Mouse (Mus musculus): Measurements from ENCODE around the gene Tex35. TPM values are rescaled to one million over a fixed set of nuclear protein-coding genes. Genes with fewer than 3 reads are reported as not detected.

Gene Tex35
- polyA plus RNA-seq, 1 experiment from 2014 or later, result not detected

- Histone ChIP-seq H3K4me1 (ENCODE audit: insufficient read depth) (no peaks in the 10 kb centered on the region; the same call in 1 of the 2 replicates), H3K4me2 (ENCODE audit: low read depth, low read length) (no peak overlapping the region), H3K27ac (ENCODE audit: low read depth) (no peak overlapping the region), H3K36me3 (replicated peaks; ENCODE audit: insufficient read depth, low read length) (no peaks in the 10 kb centered on the region), H3K27me3 (ENCODE audit: insufficient read depth, low read length) (no peaks in the 10 kb centered on the region), H3K4me3 (ENCODE audit: low read depth, low read length) (no peak overlapping the region), H3K9ac (replicated peaks) (no peak overlapping the region), H3K9me3 (ENCODE audit: low read length) (no peaks in the 10 kb centered on the region)
- ATAC-seq, result no peak
- DNase-seq, result peak; percentile 71
- whole genome bisulfite sequencing (ENCODE audit: insufficient replicate concordance), result 54% methylated on average over 11 of the region's 11 CpGs
- TF ChIP-seq CTCF (IDR thresholded peaks at IDR 0.05; ENCODE audit: low read depth) (peak; percentile 79), EP300 (IDR thresholded peaks at IDR 0.05; ENCODE audit: low read depth) (no peak)
These were observed 29.0 kb downstream of the Tex35 start for GRCm38 (mm10) chr1:157079384-157080025.

- H3K4me3 ChIP-seq (ENCODE audit: low read depth, low read length), result no peak overlapping the region
- 52% methylated on average over 43 of the region's 43 CpGs for WGBS (ENCODE audit: insufficient replicate concordance)
- no peaks in the 10 kb centered on the region for H3K27me3 ChIP-seq (ENCODE audit: insufficient read depth, low read length)
- peak overlapping the region; percentile 34 for H3K4me2 ChIP-seq (ENCODE audit: low read depth, low read length)
- peak; percentile 69 for ATAC-seq
- peak; percentile 93 for DNase-seq
- no peak overlapping the region for H3K27ac ChIP-seq (ENCODE audit: low read depth)
- H3K36me3 ChIP-seq (replicated peaks; ENCODE audit: insufficient read depth, low read length), result no peaks in the 10 kb centered on the region
- H3K9me3 ChIP-seq (ENCODE audit: low read length), result no peaks in the 10 kb centered on the region
- TF ChIP-seq CTCF (IDR thresholded peaks at IDR 0.05; ENCODE audit: low read depth), result peak; percentile 99
- no peak for TF ChIP-seq EP300 (IDR thresholded peaks at IDR 0.05; ENCODE audit: low read depth)
- no peak overlapping the region for H3K9ac ChIP-seq (replicated peaks)
- H3K4me1 ChIP-seq (ENCODE audit: insufficient read depth), result no peaks in the 10 kb centered on the region
These were observed 31.4 kb downstream of the Tex35 start for GRCm38 (mm10) chr1:157076781-157077705.

GRCm38 (mm10) chr1:157076257-157076656 is 32.2 kb downstream of the Tex35 start:
- Histone ChIP-seq H3K27me3 (ENCODE audit: insufficient read depth, low read length) (no peaks in the 10 kb centered on the region), H3K36me3 (replicated peaks; ENCODE audit: insufficient read depth, low read length) (no peaks in the 10 kb centered on the region), H3K4me3 (ENCODE audit: low read depth, low read length) (no peak overlapping the region), H3K27ac (ENCODE audit: low read depth) (no peak overlapping the region), H3K9ac (replicated peaks) (no peak overlapping the region), H3K9me3 (ENCODE audit: low read length) (no peaks in the 10 kb centered on the region), H3K4me1 (ENCODE audit: insufficient read depth) (no peaks in the 10 kb centered on the region), H3K4me2 (ENCODE audit: low read depth, low read length) (no peak overlapping the region)
- peak; percentile 90 for DNase-seq
- WGBS (ENCODE audit: insufficient replicate concordance), result under 1% methylated on average over 15 of the region's 15 CpGs
- TF ChIP-seq CTCF (IDR thresholded peaks at IDR 0.05; ENCODE audit: low read depth) (peak; percentile 98), EP300 (IDR thresholded peaks at IDR 0.05; ENCODE audit: low read depth) (no peak)
- ATAC-seq, result peak; percentile 73

- Histone ChIP-seq H3K9me3 (ENCODE audit: low read length) (no peaks in the 10 kb centered on the region), H3K4me2 (ENCODE audit: low read depth, low read length) (no peak overlapping the region), H3K4me1 (ENCODE audit: insufficient read depth) (no peaks in the 10 kb centered on the region), H3K27me3 (ENCODE audit: insufficient read depth, low read length) (no peaks in the 10 kb centered on the region), H3K36me3 (replicated peaks; ENCODE audit: insufficient read depth, low read length) (no peaks in the 10 kb centered on the region), H3K4me3 (ENCODE audit: low read depth, low read length) (no peak overlapping the region), H3K27ac (ENCODE audit: low read depth) (no peak overlapping the region), H3K9ac (replicated peaks) (no peak overlapping the region)
- WGBS (ENCODE audit: insufficient replicate concordance), result 67% methylated on average over 7 of the region's 7 CpGs
- TF ChIP-seq EP300 (IDR thresholded peaks at IDR 0.05; ENCODE audit: low read depth) (no peak), CTCF (IDR thresholded peaks at IDR 0.05; ENCODE audit: low read depth) (no peak)
- ATAC-seq (no peak), DNase-seq (peak; percentile 31)
These were observed 33.5 kb downstream of the Tex35 start for GRCm38 (mm10) chr1:157074937-157075336.

- H3K27ac ChIP-seq (ENCODE audit: low read depth), result no peak overlapping the region
- no peak overlapping the region for H3K4me3 ChIP-seq (ENCODE audit: low read depth, low read length)
- TF ChIP-seq CTCF (IDR thresholded peaks at IDR 0.05; ENCODE audit: low read depth) (no peak), EP300 (IDR thresholded peaks at IDR 0.05; ENCODE audit: low read depth) (no peak)
- no peak overlapping the region for H3K9ac ChIP-seq (replicated peaks)
- H3K4me1 ChIP-seq (ENCODE audit: insufficient read depth), result no peaks in the 10 kb centered on the region
- H3K4me2 ChIP-seq (ENCODE audit: low read depth, low read length), result no peak overlapping the region
- WGBS (ENCODE audit: insufficient replicate concordance), result 79% methylated on average over 6 of the region's 6 CpGs
- H3K9me3 ChIP-seq (ENCODE audit: low read length), result no peaks in the 10 kb centered on the region
- ATAC-seq (no peak), DNase-seq (no peak)
- H3K27me3 ChIP-seq (ENCODE audit: insufficient read depth, low read length), result no peaks in the 10 kb centered on the region
- H3K36me3 ChIP-seq (replicated peaks; ENCODE audit: insufficient read depth, low read length), result no peaks in the 10 kb centered on the region
These were observed 34.1 kb downstream of the Tex35 start for GRCm38 (mm10) chr1:157074371-157074770.

- TF ChIP-seq CTCF (IDR thresholded peaks at IDR 0.05; ENCODE audit: low read depth) (no peak), EP300 (IDR thresholded peaks at IDR 0.05; ENCODE audit: low read depth) (0 out of 2 replicates have a peak, but pooled peaks have one; percentile 27)
- H3K27ac ChIP-seq (ENCODE audit: low read depth), result no peak overlapping the region
- H3K9ac ChIP-seq (replicated peaks), result no peak overlapping the region
- ATAC-seq (peak; percentile 58), DNase-seq (no peak)
- H3K9me3 ChIP-seq (ENCODE audit: low read length), result no peaks in the 10 kb centered on the region
- no peak overlapping the region for H3K4me2 ChIP-seq (ENCODE audit: low read depth, low read length)
- 60% methylated on average over 4 of the region's 4 CpGs for WGBS (ENCODE audit: insufficient replicate concordance)
- no peaks in the 10 kb centered on the region for H3K4me1 ChIP-seq (ENCODE audit: insufficient read depth)
- no peaks in the 10 kb centered on the region for H3K27me3 ChIP-seq (ENCODE audit: insufficient read depth, low read length)
- no peak overlapping the region for H3K4me3 ChIP-seq (ENCODE audit: low read depth, low read length)
- no peaks in the 10 kb centered on the region for H3K36me3 ChIP-seq (replicated peaks; ENCODE audit: insufficient read depth, low read length)
These were observed 34.9 kb downstream of the Tex35 start for GRCm38 (mm10) chr1:157073592-157073991.

Data from liver, postnatal 0 days (tissue).